Mouse (Mus musculus) liver, embryonic 14.5 days (tissue): ENCODE data around the gene Stpg4.

ENCODE experiments used
- CTCF ChIP-seq: IDR thresholded peaks from 2 replicates; pipeline ENCODE4 v1.5.1; 2016; ENCODE audit warnings: antibody characterized with exemption, low read depth, control low read depth
- EP300 ChIP-seq: IDR thresholded peaks from 2 replicates; pipeline ENCODE4 v1.6.1; 2016; ENCODE audit warnings: antibody characterized with exemption, low read depth

DNA sequence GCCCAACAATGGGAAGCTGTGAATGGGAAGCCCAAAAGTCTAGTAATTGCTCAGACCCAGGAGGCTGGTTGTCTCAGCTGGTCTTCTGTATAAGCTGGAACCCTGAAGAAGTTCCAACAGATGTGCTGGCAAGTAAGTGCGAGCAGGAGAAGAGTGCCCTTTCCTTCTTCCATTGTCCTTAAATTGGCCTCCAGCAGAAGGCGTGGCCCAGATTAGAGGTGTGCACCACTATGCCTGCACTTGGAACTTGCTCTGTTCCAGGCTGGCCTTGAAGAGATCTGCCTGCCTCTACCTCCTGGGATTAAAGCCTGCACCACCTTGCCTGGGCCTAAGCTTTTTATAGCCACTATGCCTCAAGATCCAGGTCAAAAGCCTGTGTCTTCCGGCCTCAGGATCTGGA lies 26.6 kb upstream of the Stpg4 start:
- TF ChIP-seq CTCF: no peak
- TF ChIP-seq EP300: no peak
